Mouse (Mus musculus) retina, adult 2 months (tissue): ENCODE measurements around the gene Fam83b.

Source experiments
- DNase-seq: peaks from one replicate; pipeline ENCODE4 v3.0.0-alpha.2; 2012; ENCODE audit warnings: low read depth, low spot score

The Fam83b gene

GRCm38 (mm10) chr9:76566515-76567280 is at the start of gene Fam83b:
Fam83b (minus strand) TSS chr9:76567116.
- DNase-seq: no peak

GRCm38 (mm10) chr9:76614165-76614564 is 47.2 kb upstream of the Fam83b start:
- no peak for DNase-seq

- DNase-seq: no peak
Observed at GRCm38 (mm10) chr9:76603744-76604143, 36.8 kb upstream of the Fam83b start.

GRCm38 (mm10) chr9:76602874-76603273 is 36.0 kb upstream of the Fam83b start:
- DNase-seq: no peak

GRCm38 (mm10) chr9:76597395-76597794 is 30.5 kb upstream of the Fam83b start:
- DNase-seq: no peak

- DNase-seq: no peak
Observed at GRCm38 (mm10) chr9:76593841-76594240, 26.9 kb upstream of the Fam83b start.

GRCm38 (mm10) chr9:76583943-76584342 is 17.0 kb upstream of the Fam83b start:
- DNase-seq: no peak

- no peak for DNase-seq
Observed at GRCm38 (mm10) chr9:76581966-76582365, 15.1 kb upstream of the Fam83b start.

- DNase-seq: no peak
Observed at GRCm38 (mm10) chr9:76567281-76567655, 352 bp upstream of the Fam83b start.

GRCm38 (mm10) chr9:76565656-76566055 is 1.3 kb downstream of the Fam83b start:
- DNase-seq: no peak

- DNase-seq: no peak
Observed at GRCm38 (mm10) chr9:76564071-76564470, 2.8 kb downstream of the Fam83b start.

- no peak for DNase-seq
Observed at GRCm38 (mm10) chr9:76562794-76563193, 4.1 kb downstream of the Fam83b start.

- no peak for DNase-seq
Observed at GRCm38 (mm10) chr9:76559240-76559639, 7.7 kb downstream of the Fam83b start.

GRCm38 (mm10) chr9:76553758-76554157 is 13.2 kb downstream of the Fam83b start:
- no peak for DNase-seq

- no peak for DNase-seq
Observed at GRCm38 (mm10) chr9:76553115-76553514, 13.8 kb downstream of the Fam83b start.

- DNase-seq: no peak
Observed at GRCm38 (mm10) chr9:76546714-76547113, 20.2 kb downstream of the Fam83b start.

GRCm38 (mm10) chr9:76540684-76541083 is 26.2 kb downstream of the Fam83b start:
- DNase-seq: no peak

GRCm38 (mm10) chr9:76539953-76540621 is 26.8 kb downstream of the Fam83b start:
- DNase-seq: no peak

GRCm38 (mm10) chr9:76539271-76539670 is 27.6 kb downstream of the Fam83b start:
- no peak for DNase-seq

- no peak for DNase-seq
Observed at GRCm38 (mm10) chr9:76536032-76536431, 30.9 kb downstream of the Fam83b start.

- no peak for DNase-seq
Observed at GRCm38 (mm10) chr9:76532403-76532802, 34.5 kb downstream of the Fam83b start.

- DNase-seq: no peak
Observed at GRCm38 (mm10) chr9:76531368-76531767, 35.5 kb downstream of the Fam83b start.

- DNase-seq: no peak
Observed at GRCm38 (mm10) chr9:76525592-76525991, 41.3 kb downstream of the Fam83b start.
